Mouse (Mus musculus): ENCODE results near the gene Gm960.

DNA sequence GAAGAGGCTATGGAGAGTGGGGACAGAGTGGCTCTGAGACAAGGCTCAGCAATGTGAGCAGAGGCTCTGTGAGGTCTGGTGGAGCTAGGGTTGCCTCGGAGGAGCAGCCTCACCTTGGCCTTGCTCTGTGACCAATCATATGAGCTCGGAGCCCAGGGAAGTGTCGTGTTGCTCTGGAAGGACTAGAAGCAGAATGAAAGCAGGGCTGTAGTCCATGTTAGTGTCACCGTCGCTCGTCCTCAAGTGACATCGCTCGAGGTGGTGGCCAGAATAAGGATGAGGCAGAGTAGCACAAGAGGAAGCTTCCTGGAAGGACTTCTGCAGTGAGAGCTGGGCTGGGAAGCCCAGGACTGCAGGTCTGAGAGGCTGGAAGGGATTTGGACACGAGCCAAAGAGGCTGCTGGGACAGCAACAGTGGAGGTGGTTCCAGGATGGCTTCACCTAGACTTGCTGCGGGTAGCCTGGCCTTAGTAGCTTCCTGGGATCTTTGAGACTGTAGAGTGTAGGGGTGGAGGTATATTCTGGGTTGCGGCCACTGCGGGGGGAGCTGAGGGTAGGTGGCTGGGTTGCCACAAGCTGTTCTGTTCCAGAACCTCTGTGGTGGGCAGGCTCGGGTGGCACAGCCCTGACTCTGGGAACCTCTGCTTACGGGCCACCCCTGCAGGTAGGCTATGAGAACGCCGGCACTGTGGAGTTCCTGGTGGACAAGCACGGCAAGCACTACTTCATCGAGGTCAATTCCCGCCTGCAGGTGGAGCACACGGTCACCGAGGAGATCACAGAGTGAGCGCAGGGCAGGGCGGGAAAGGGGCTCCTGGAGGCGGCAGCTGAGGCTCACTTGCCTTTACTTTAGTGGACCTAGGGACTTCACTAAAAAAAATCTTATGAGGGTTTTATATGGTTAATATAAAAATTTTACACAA is 94.4 kb downstream of the Gm960 start:
- TF ChIP-seq CTCF (IDR thresholded peaks at IDR 0.05; ENCODE audit: low read depth) (peak; percentile 61), EP300 (IDR thresholded peaks at IDR 0.05; ENCODE audit: low read depth) (no peak)
